Mouse (Mus musculus) bone marrow, adult 2 months (tissue): ENCODE data around the gene Cib1. TPM values are rescaled to one million over a fixed set of nuclear protein-coding genes. Genes with fewer than 3 reads are reported as not detected.
A peak's percentile ranks its signal among the peaks of the same experiment; 100 is the strongest.

ENCODE experiments used
- H3K27ac ChIP-seq: fragments of 200-500 bp; 2 replicates; pipeline ENCODE4 v1.5.1; 2012; ENCODE audit warnings: low read depth, mild to moderate bottlenecking, control low read depth, inconsistent platforms, low read length; ENCODE audit not compliant: control insufficient read depth, poor library complexity, insufficient read depth
- H3K4me1 ChIP-seq: fragments of 200-500 bp; 2 replicates; pipeline ENCODE4 v1.6.1; 2011; ENCODE audit warnings: low read length; ENCODE audit not compliant: control insufficient read depth, insufficient read depth
- H3K4me3 ChIP-seq: fragments of 200-500 bp; replicated peaks from 2 replicates; pipeline ENCODE3; 2011; ENCODE audit warnings: mild to moderate bottlenecking, low read depth, low read length, control low read depth; ENCODE audit not compliant: control insufficient read depth
- CTCF ChIP-seq: fragments of 200-500 bp; IDR thresholded peaks from 2 replicates; pipeline ENCODE4 v1.5.1; 2011; ENCODE audit warnings: low read length, control low read depth; ENCODE audit not compliant: control insufficient read depth, insufficient read depth
- POLR2A ChIP-seq: fragments of 200-500 bp; IDR thresholded peaks from 2 replicates; pipeline ENCODE4 v1.6.1; 2011; ENCODE audit warnings: low read depth, mild to moderate bottlenecking, control low read depth, low read length, borderline replicate concordance; ENCODE audit not compliant: control insufficient read depth
- WGBS: fragments of 180-500 bp; shearing (Covaris S2); methylation state at CpG from one replicate; pipeline ENCODE4 v1.1.7; 2018; 5-methylcytosine and 5-hydroxymethylcytosine counted together
- polyA plus RNA-seq: library from polyadenylated mRNA; stranded (reverse); fragments of >200 nt; gene quantifications from 2 replicates; pipeline ENCODE4 v1.2.4, GENCODE M21; 2011; ENCODE audit warnings: low replicate concordance; ENCODE audit not compliant: missing spikeins, insufficient read depth, insufficient read length

The Cib1 gene
- polyA plus RNA-seq, 1 experiment, result 82.5 TPM

GRCm38 (mm10) chr7:80246859-80247258 is 14.2 kb upstream of the Cib1 start:
- H3K4me1 ChIP-seq, result peaks cover 1% of the 10 kb centered on the region; the same call in 1 of the 2 replicates
- 8% methylated on average over 7 of the region's 7 CpGs for WGBS
- TF ChIP-seq POLR2A, result no peak
- no peak overlapping the region for H3K27ac ChIP-seq
- H3K4me3 ChIP-seq, result no peak overlapping the region

- TF ChIP-seq CTCF (peak; percentile 30; the same call in 1 of the 2 replicates), POLR2A (peak; percentile 60; the same call in 1 of the 2 replicates)
- peak within 1 kb of the TSS; percentile 77 for H3K4me3 ChIP-seq
- under 1% methylated on average over 48 of the region's 48 CpGs for WGBS
- H3K4me1 ChIP-seq, result peaks cover 1% of the 10 kb centered on the region; the same call in 1 of the 2 replicates
- H3K27ac ChIP-seq, result peak within 1 kb of the TSS; percentile 80
Observed at GRCm38 (mm10) chr7:80246148-80246721, 13.6 kb upstream of the Cib1 start, which contains the start of gene Ttll13. Ttll13 (plus strand) TSS chr7:80246376.

GRCm38 (mm10) chr7:80244851-80245250 is 12.2 kb upstream of the Cib1 start:
- TF ChIP-seq CTCF, result no peak
- no peak for TF ChIP-seq POLR2A
- Histone ChIP-seq H3K4me1 (peaks cover 1% of the 10 kb centered on the region), H3K4me3 (no peak overlapping the region), H3K27ac (no peak overlapping the region)
- WGBS, result 92% methylated on average over 4 of the region's 4 CpGs

- H3K4me1 ChIP-seq, result peaks cover 1% of the 10 kb centered on the region
- H3K4me3 ChIP-seq, result no peak overlapping the region
- 84% methylated on average over 4 of the region's 4 CpGs for WGBS
- TF ChIP-seq CTCF (no peak), POLR2A (no peak)
- H3K27ac ChIP-seq, result no peak overlapping the region
Observed at GRCm38 (mm10) chr7:80241661-80242060, 9.0 kb upstream of the Cib1 start.

GRCm38 (mm10) chr7:80238542-80238941 is 5.9 kb upstream of the Cib1 start:
- Histone ChIP-seq H3K27ac (no peak overlapping the region), H3K4me1 (no peaks in the 10 kb centered on the region; the same call in none of the 2 replicates), H3K4me3 (no peak overlapping the region)
- TF ChIP-seq POLR2A (no peak), CTCF (no peak)
- WGBS, result 86% methylated on average over 10 of the region's 10 CpGs

GRCm38 (mm10) chr7:80233799-80234198 is 1.2 kb upstream of the Cib1 start:
- no peak overlapping the region for H3K27ac ChIP-seq
- TF ChIP-seq POLR2A (no peak), CTCF (no peak)
- H3K4me1 ChIP-seq, result peaks cover 1% of the 10 kb centered on the region; the same call in 1 of the 2 replicates
- peak overlapping the region; percentile 1 for H3K4me3 ChIP-seq
- 52% methylated on average over 9 of the region's 9 CpGs for WGBS

- Histone ChIP-seq H3K27ac (peak overlapping the region; percentile 89), H3K4me1 (peaks cover 1% of the 10 kb centered on the region; the same call in 1 of the 2 replicates), H3K4me3 (peak overlapping the region; percentile 96)
- no peak for TF ChIP-seq CTCF
- TF ChIP-seq POLR2A, result no peak
- WGBS, result under 1% methylated on average over 29 of the region's 29 CpGs
Observed at GRCm38 (mm10) chr7:80231971-80232488, 583 bp downstream of the Cib1 start.

- Histone ChIP-seq H3K27ac (0 out of 2 replicates have a peak overlapping the region, but pooled peaks have one; percentile 1), H3K4me1 (peaks cover 1% of the 10 kb centered on the region; the same call in 1 of the 2 replicates), H3K4me3 (no peak overlapping the region)
- WGBS, result 10% methylated on average over 6 of the region's 6 CpGs
- TF ChIP-seq POLR2A (no peak), CTCF (no peak)
Observed at GRCm38 (mm10) chr7:80230196-80230595, 2.4 kb downstream of the Cib1 start.
